Mouse (Mus musculus) lung, postnatal 14 days (tissue): ENCODE data around the gene Naga.
A peak's percentile ranks its signal among the peaks of the same experiment; 100 is the strongest.

Source experiments
- DNase-seq: peaks from one replicate; pipeline ENCODE4 v3.0.0; 2021

Gene Naga

GRCm38 (mm10) chr15:82354126-82354945, 15.6 kb upstream of the Naga start, which contains the start of gene Ndufa6:
TSS of gene Ndufa6 (minus strand) at chr15:82354322.
- peak; percentile 98 for DNase-seq

GRCm38 (mm10) chr15:82353745-82354113, 15.0 kb upstream of the Naga start:
- DNase-seq, result no peak

- no peak for DNase-seq
Observed at GRCm38 (mm10) chr15:82353078-82353744, 14.5 kb upstream of the Naga start.

- no peak for DNase-seq
Observed at GRCm38 (mm10) chr15:82351480-82351879, 12.8 kb upstream of the Naga start.

- DNase-seq, result no peak
Observed at GRCm38 (mm10) chr15:82350349-82350748, 11.6 kb upstream of the Naga start.

GRCm38 (mm10) chr15:82348999-82349341, 10.2 kb upstream of the Naga start:
- DNase-seq, result no peak

- no peak for DNase-seq
Observed at GRCm38 (mm10) chr15:82348258-82348998, 9.7 kb upstream of the Naga start.

GRCm38 (mm10) chr15:82347852-82348251, 9.1 kb upstream of the Naga start:
- no peak for DNase-seq

GRCm38 (mm10) chr15:82347303-82347676, 8.6 kb upstream of the Naga start:
- DNase-seq, result no peak

GRCm38 (mm10) chr15:82346580-82347302, 8.0 kb upstream of the Naga start:
- DNase-seq, result no peak

GRCm38 (mm10) chr15:82345820-82346470, 7.2 kb upstream of the Naga start:
- DNase-seq, result peak; percentile 99

GRCm38 (mm10) chr15:82344971-82345370, 6.2 kb upstream of the Naga start:
- DNase-seq, result no peak

- no peak for DNase-seq
Observed at GRCm38 (mm10) chr15:82343368-82344287, 4.9 kb upstream of the Naga start.

GRCm38 (mm10) chr15:82342543-82342935, 3.8 kb upstream of the Naga start:
- no peak for DNase-seq

GRCm38 (mm10) chr15:82341675-82342542, 3.2 kb upstream of the Naga start:
- DNase-seq, result no peak

- peak; percentile 63 for DNase-seq
Observed at GRCm38 (mm10) chr15:82341036-82341501, 2.3 kb upstream of the Naga start.

- no peak for DNase-seq
Observed at GRCm38 (mm10) chr15:82340414-82341035, 1.8 kb upstream of the Naga start.

- no peak for DNase-seq
Observed at GRCm38 (mm10) chr15:82339634-82340254, 1.0 kb upstream of the Naga start.

GRCm38 (mm10) chr15:82339150-82339549, 425 bp upstream of the Naga start:
- DNase-seq, result no peak
